Mouse (Mus musculus): ENCODE data around the gene Mmrn1. TPM values are rescaled to one million over a fixed set of nuclear protein-coding genes. Genes with fewer than 3 reads are reported as not detected.
A peak's percentile ranks its signal among the peaks of the same experiment; 100 is the strongest.
"Not testable (repeated sequence)": the region's sequence is repeated elsewhere in the genome, so short reads cannot be mapped to it uniquely, and the experiment has no call there.

The Mmrn1 gene
- polyA plus RNA-seq (2015; fragmentation: Nextera tagmentation; extraction: Ambion mirVana): 1.7 and 2.1 TPM in 2 replicates

GRCm38 (mm10) chr6:60924676-60925075 is at the start of gene Mmrn1:
Gene Mmrn1 (plus strand): TSS chr6:60924976.
- H3K36me3 ChIP-seq; H3K27ac ChIP-seq (replicated peaks); H3K27me3 ChIP-seq; H3K4me2 ChIP-seq; H3K4me3 ChIP-seq; ATAC-seq (ENCODE audit: low FRiP score, low read depth); H3K9me3 ChIP-seq; H3K9ac ChIP-seq; H3K4me1 ChIP-seq (replicated peaks): not testable (repeated sequence)
- 92% methylated on average over 20 of the region's 20 CpGs for WGBS

DNA sequence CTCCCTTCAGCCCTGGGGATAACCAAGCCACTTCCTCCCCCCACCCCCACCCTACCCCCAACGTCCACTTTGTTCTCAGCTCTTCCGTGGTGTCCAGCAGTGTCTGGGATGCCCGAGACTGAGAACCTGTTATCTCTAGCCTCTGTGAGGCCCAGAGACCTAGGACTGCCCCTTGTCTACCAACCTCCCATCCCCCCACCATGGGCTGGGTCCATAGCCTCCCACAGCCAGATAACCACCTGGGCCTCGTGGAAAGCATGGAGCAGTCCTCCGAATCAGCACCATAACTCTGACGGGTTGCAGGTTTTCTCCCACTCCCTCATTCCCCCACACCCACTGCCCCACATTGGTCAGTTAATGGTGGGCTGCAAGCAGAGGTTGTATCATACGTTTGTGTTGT is 44.4 kb upstream of the Mmrn1 start:
- no peak overlapping the region for H3K27ac ChIP-seq (replicated peaks)

GRCm38 (mm10) chr6:60881534-60881933 is 43.2 kb upstream of the Mmrn1 start:
- Histone ChIP-seq H3K4me2 (no peak overlapping the region), H3K4me3 (no peak overlapping the region), H3K9me3 (no peaks in the 10 kb centered on the region), H3K27me3 (no peaks in the 10 kb centered on the region), H3K36me3 (no peaks in the 10 kb centered on the region), H3K4me1 (replicated peaks) (no peaks in the 10 kb centered on the region), H3K27ac (replicated peaks) (no peak overlapping the region), H3K9ac (no peak overlapping the region)
- ATAC-seq (ENCODE audit: low FRiP score, low read depth): no peak
- WGBS: 73% methylated on average over 2 of the region's 2 CpGs

More for the DNA sequence above, 44.4 kb upstream of the Mmrn1 start:
- H3K9me3 ChIP-seq: no peaks in the 10 kb centered on the region
- H3K36me3 ChIP-seq: no peaks in the 10 kb centered on the region
- no peaks in the 10 kb centered on the region for H3K4me1 ChIP-seq (replicated peaks)
- no peak overlapping the region for H3K4me3 ChIP-seq
- ATAC-seq (ENCODE audit: low FRiP score, low read depth): no peak
- no peaks in the 10 kb centered on the region for H3K27me3 ChIP-seq
- no peak overlapping the region for H3K9ac ChIP-seq
- WGBS: 90% methylated on average over 7 of the region's 7 CpGs
- no peak overlapping the region for H3K4me2 ChIP-seq

DNA sequence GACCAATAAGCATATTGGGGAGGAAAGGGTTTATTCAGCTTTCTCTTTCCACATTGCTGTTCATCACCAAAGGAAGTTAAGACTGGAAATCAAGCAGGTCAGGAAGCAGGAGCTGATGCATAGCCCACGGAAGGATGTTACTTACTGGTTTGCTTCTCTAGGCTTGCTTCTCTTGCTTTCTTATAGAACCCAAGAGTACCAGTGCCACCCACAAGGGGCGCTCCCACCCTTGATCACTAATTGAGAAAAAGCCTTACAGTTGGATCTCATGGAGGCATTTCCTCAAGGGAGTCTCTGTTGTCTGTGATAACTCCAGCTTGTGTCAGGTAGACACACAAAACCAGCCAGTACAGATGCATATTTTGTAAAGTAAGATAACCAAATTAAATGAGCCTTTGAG is 17.5 kb upstream of the Mmrn1 start:
- Histone ChIP-seq H3K27me3 (no peaks in the 10 kb centered on the region), H3K4me2 (no peak overlapping the region), H3K9me3 (no peaks in the 10 kb centered on the region), H3K27ac (replicated peaks) (no peak overlapping the region), H3K4me3 (no peak overlapping the region), H3K4me1 (replicated peaks) (no peaks in the 10 kb centered on the region), H3K36me3 (no peaks in the 10 kb centered on the region), H3K9ac (no peak overlapping the region)
- WGBS: 91% methylated on average over 2 of the region's 2 CpGs
- ATAC-seq (ENCODE audit: low FRiP score, low read depth): no peak

DNA sequence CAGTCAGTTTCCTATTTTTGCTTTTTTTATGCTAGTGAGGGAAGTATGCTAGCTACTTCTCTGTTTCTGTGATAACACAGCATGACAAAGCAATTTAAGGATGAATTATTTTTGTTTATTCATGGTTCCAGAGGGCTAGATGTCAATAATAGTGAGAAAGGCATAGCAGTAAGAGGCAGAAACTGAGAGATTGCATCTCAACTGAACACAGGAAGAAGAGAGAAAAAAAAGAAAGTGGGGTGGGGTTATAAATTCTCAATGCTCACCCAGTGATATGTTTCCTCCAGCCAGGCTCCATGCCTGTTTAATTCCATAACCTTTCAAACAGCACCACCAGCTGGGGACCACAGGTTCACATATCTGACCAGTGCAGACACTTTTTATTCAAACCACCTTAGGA is 6.6 kb downstream of the Mmrn1 start:
- ATAC-seq (ENCODE audit: low FRiP score, low read depth): peak; percentile 45; the same call in 1 of the 2 replicates
- Histone ChIP-seq H3K9ac (no peak overlapping the region), H3K27me3 (no peaks in the 10 kb centered on the region), H3K4me1 (replicated peaks) (no peaks in the 10 kb centered on the region), H3K4me3 (no peak overlapping the region), H3K9me3 (no peaks in the 10 kb centered on the region), H3K36me3 (no peaks in the 10 kb centered on the region), H3K4me2 (no peak overlapping the region), H3K27ac (replicated peaks) (no peak overlapping the region)

GRCm38 (mm10) chr6:60934835-60935234 is 10.1 kb downstream of the Mmrn1 start:
- WGBS: 76% methylated on average over 4 of the region's 4 CpGs
- H3K36me3 ChIP-seq: no peaks in the 10 kb centered on the region
- no peak for ATAC-seq (ENCODE audit: low FRiP score, low read depth)
- H3K4me2 ChIP-seq: no peak overlapping the region
- no peaks in the 10 kb centered on the region for H3K9me3 ChIP-seq
- no peak overlapping the region for H3K9ac ChIP-seq
- no peak overlapping the region for H3K27ac ChIP-seq (replicated peaks)
- no peak overlapping the region for H3K4me3 ChIP-seq
- no peaks in the 10 kb centered on the region for H3K4me1 ChIP-seq (replicated peaks)
- H3K27me3 ChIP-seq: no peaks in the 10 kb centered on the region

GRCm38 (mm10) chr6:60935448-60936130 is 10.8 kb downstream of the Mmrn1 start:
- H3K27me3 ChIP-seq: no peaks in the 10 kb centered on the region
- H3K4me1 ChIP-seq (replicated peaks): no peaks in the 10 kb centered on the region
- no peaks in the 10 kb centered on the region for H3K9me3 ChIP-seq
- WGBS: 75% methylated on average over 4 of the region's 4 CpGs
- H3K36me3 ChIP-seq: no peaks in the 10 kb centered on the region
- H3K4me3 ChIP-seq: no peak overlapping the region
- no peak for ATAC-seq (ENCODE audit: low FRiP score, low read depth)
- no peak overlapping the region for H3K27ac ChIP-seq (replicated peaks)
- no peak overlapping the region for H3K4me2 ChIP-seq
- no peak overlapping the region for H3K9ac ChIP-seq

GRCm38 (mm10) chr6:60944178-60944577 is 19.4 kb downstream of the Mmrn1 start:
- Histone ChIP-seq H3K9me3 (no peaks in the 10 kb centered on the region), H3K4me1 (replicated peaks) (no peaks in the 10 kb centered on the region), H3K27me3 (no peaks in the 10 kb centered on the region), H3K4me2 (no peak overlapping the region), H3K36me3 (no peaks in the 10 kb centered on the region), H3K4me3 (no peak overlapping the region), H3K9ac (no peak overlapping the region), H3K27ac (replicated peaks) (no peak overlapping the region)
- ATAC-seq (ENCODE audit: low FRiP score, low read depth): no peak
- 85% methylated on average over 7 of the region's 7 CpGs for WGBS

DNA sequence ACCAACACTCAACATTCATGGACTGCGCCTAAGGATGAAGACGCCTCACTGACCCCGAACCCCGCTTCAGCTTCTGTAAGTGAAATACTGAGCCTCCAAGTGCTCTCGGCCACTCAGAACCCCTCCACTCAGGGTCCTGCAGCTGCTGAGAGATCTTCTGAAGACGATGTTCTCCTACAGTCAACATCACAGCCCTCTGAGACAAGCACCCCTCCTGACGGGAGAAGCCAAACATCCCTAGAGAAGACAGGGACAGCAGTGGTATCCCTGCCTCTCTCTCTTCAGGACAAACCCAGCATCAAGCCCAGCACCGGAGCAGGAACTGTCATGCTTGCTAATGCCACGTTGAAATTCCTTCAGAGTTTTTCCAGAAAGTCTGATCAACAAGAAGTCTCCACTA is 19.8 kb downstream of the Mmrn1 start:
- no peaks in the 10 kb centered on the region for H3K9me3 ChIP-seq
- no peaks in the 10 kb centered on the region for H3K36me3 ChIP-seq
- no peaks in the 10 kb centered on the region for H3K4me1 ChIP-seq (replicated peaks)
- no peak for ATAC-seq (ENCODE audit: low FRiP score, low read depth)
- no peaks in the 10 kb centered on the region for H3K27me3 ChIP-seq
- H3K9ac ChIP-seq: no peak overlapping the region
- WGBS: 85% methylated on average over 9 of the region's 9 CpGs
- no peak overlapping the region for H3K4me2 ChIP-seq
- H3K4me3 ChIP-seq: no peak overlapping the region
- H3K27ac ChIP-seq (replicated peaks): no peak overlapping the region

GRCm38 (mm10) chr6:60950415-60950814 is 25.6 kb downstream of the Mmrn1 start:
- H3K36me3 ChIP-seq: no peaks in the 10 kb centered on the region
- H3K4me1 ChIP-seq (replicated peaks): no peaks in the 10 kb centered on the region
- H3K4me2 ChIP-seq: no peak overlapping the region
- no peak overlapping the region for H3K9ac ChIP-seq
- 58% methylated on average over 3 of the region's 3 CpGs for WGBS
- H3K27ac ChIP-seq (replicated peaks): no peak overlapping the region
- H3K9me3 ChIP-seq: no peaks in the 10 kb centered on the region
- ATAC-seq (ENCODE audit: low FRiP score, low read depth): no peak
- no peaks in the 10 kb centered on the region for H3K27me3 ChIP-seq
- H3K4me3 ChIP-seq: no peak overlapping the region

GRCm38 (mm10) chr6:60961285-60961684 is 36.5 kb downstream of the Mmrn1 start:
- ATAC-seq (ENCODE audit: low FRiP score, low read depth): no peak
- H3K36me3 ChIP-seq: no peaks in the 10 kb centered on the region
- WGBS: 43% methylated on average over 2 of the region's 2 CpGs

GRCm38 (mm10) chr6:60961838-60962237 is 37.1 kb downstream of the Mmrn1 start:
- ATAC-seq (ENCODE audit: low FRiP score, low read depth): no peak
- 26% methylated on average over 2 of the region's 2 CpGs for WGBS
- no peaks in the 10 kb centered on the region for H3K36me3 ChIP-seq
- H3K4me2 ChIP-seq: no peak overlapping the region
- no peak overlapping the region for H3K9ac ChIP-seq
- H3K9me3 ChIP-seq: no peaks in the 10 kb centered on the region
- no peaks in the 10 kb centered on the region for H3K4me1 ChIP-seq (replicated peaks)
- H3K4me3 ChIP-seq: no peak overlapping the region
- H3K27ac ChIP-seq (replicated peaks): no peak overlapping the region
- no peaks in the 10 kb centered on the region for H3K27me3 ChIP-seq

More at GRCm38 (mm10) chr6:60961285-60961684, 36.5 kb downstream of the Mmrn1 start:
- H3K4me3 ChIP-seq: no peak overlapping the region
- no peak overlapping the region for H3K4me2 ChIP-seq
- no peaks in the 10 kb centered on the region for H3K9me3 ChIP-seq
- no peaks in the 10 kb centered on the region for H3K4me1 ChIP-seq (replicated peaks)
- H3K27me3 ChIP-seq: no peaks in the 10 kb centered on the region
- H3K27ac ChIP-seq (replicated peaks): no peak overlapping the region
- no peak overlapping the region for H3K9ac ChIP-seq

- Histone ChIP-seq H3K27ac (replicated peaks) (no peak overlapping the region), H3K27me3 (no peaks in the 10 kb centered on the region), H3K9ac (no peak overlapping the region), H3K4me2 (no peak overlapping the region), H3K9me3 (no peaks in the 10 kb centered on the region), H3K4me3 (no peak overlapping the region), H3K36me3 (no peaks in the 10 kb centered on the region), H3K4me1 (replicated peaks) (no peaks in the 10 kb centered on the region)
- no peak for ATAC-seq (ENCODE audit: low FRiP score, low read depth)
- WGBS: 59% methylated on average over 2 of the region's 2 CpGs
These were observed 37.9 kb downstream of the Mmrn1 start for GRCm38 (mm10) chr6:60962668-60963067.

All from hindbrain, embryonic 15.5 days (tissue).